Mouse (Mus musculus): ENCODE results near the gene Gm20388.

The Gm20388 gene

GRCm38 (mm10) chr8:123633801-123634200, 3723.2 kb downstream of the Gm20388 start:
- DNase-seq (ENCODE audit: low spot score in 2 of 2) = no peak

GRCm38 (mm10) chr8:123634395-123635131, 3723.9 kb downstream of the Gm20388 start:
- DNase-seq (ENCODE audit: low spot score in 2 of 2) = peak in 1 of 2 experiments; percentile 31

- no peak for DNase-seq (ENCODE audit: low spot score in 2 of 2)
These were observed 3725.0 kb downstream of the Gm20388 start for GRCm38 (mm10) chr8:123635671-123636070.

- peak in 1 of 2 experiments; percentile 72 for DNase-seq (ENCODE audit: low spot score in 2 of 2)
These were observed 3732.8 kb downstream of the Gm20388 start for GRCm38 (mm10) chr8:123643330-123644051.

GRCm38 (mm10) chr8:123645229-123645628, 3734.6 kb downstream of the Gm20388 start:
- no peak for DNase-seq (ENCODE audit: low spot score in 2 of 2)

GRCm38 (mm10) chr8:123648245-123649170, 3737.9 kb downstream of the Gm20388 start:
- no peak for DNase-seq (ENCODE audit: low spot score in 2 of 2)

GRCm38 (mm10) chr8:123649483-123649882, 3738.8 kb downstream of the Gm20388 start:
- no peak for DNase-seq (ENCODE audit: low spot score in 2 of 2)

- no peak for DNase-seq (ENCODE audit: low spot score in 2 of 2)
These were observed 3740.9 kb downstream of the Gm20388 start for GRCm38 (mm10) chr8:123651390-123652098.

- no peak for DNase-seq (ENCODE audit: low spot score in 2 of 2)
These were observed 3742.0 kb downstream of the Gm20388 start for GRCm38 (mm10) chr8:123652641-123653040.

GRCm38 (mm10) chr8:123653308-123653993, 3742.8 kb downstream of the Gm20388 start, which contains the start of gene Rhou:
TSS of gene Rhou (plus strand) at chr8:123653929.
- peak; percentile 60 to 91 for DNase-seq (ENCODE audit: low spot score in 2 of 2)

- DNase-seq (ENCODE audit: low spot score in 2 of 2) = peak in 1 of 2 experiments; percentile 42
These were observed 3743.4 kb downstream of the Gm20388 start for GRCm38 (mm10) chr8:123653994-123654569.

GRCm38 (mm10) chr8:123654763-123655162, 3744.1 kb downstream of the Gm20388 start:
- no peak for DNase-seq (ENCODE audit: low spot score in 2 of 2)

- no peak for DNase-seq (ENCODE audit: low spot score in 2 of 2)
These were observed 3744.7 kb downstream of the Gm20388 start for GRCm38 (mm10) chr8:123655351-123655779.

- no peak for DNase-seq (ENCODE audit: low spot score in 2 of 2)
These were observed 3747.2 kb downstream of the Gm20388 start for GRCm38 (mm10) chr8:123657826-123658225.

- no peak for DNase-seq (ENCODE audit: low spot score in 2 of 2)
These were observed 3748.9 kb downstream of the Gm20388 start for GRCm38 (mm10) chr8:123659469-123660057.

- no peak for DNase-seq (ENCODE audit: low spot score in 2 of 2)
These were observed 3750.9 kb downstream of the Gm20388 start for GRCm38 (mm10) chr8:123661515-123661914.

- DNase-seq (ENCODE audit: low spot score in 2 of 2) = no peak
These were observed 3754.9 kb downstream of the Gm20388 start for GRCm38 (mm10) chr8:123665580-123665979.

- no peak for DNase-seq (ENCODE audit: low spot score in 2 of 2)
These were observed 3756.2 kb downstream of the Gm20388 start for GRCm38 (mm10) chr8:123666832-123667231.

GRCm38 (mm10) chr8:123668681-123669080, 3758.0 kb downstream of the Gm20388 start:
- no peak for DNase-seq (ENCODE audit: low spot score in 2 of 2)

GRCm38 (mm10) chr8:123670766-123671165, 3760.1 kb downstream of the Gm20388 start:
- no peak for DNase-seq (ENCODE audit: low spot score in 2 of 2)

All from left cerebral cortex, adult 9 months (tissue).